Mouse (Mus musculus): ENCODE results near the gene Lrrc19. TPM values are rescaled to one million over a fixed set of nuclear protein-coding genes. Genes with fewer than 3 reads are reported as not detected.
A peak's percentile ranks its signal among the peaks of the same experiment; 100 is the strongest.

Gene Lrrc19
- polyA plus RNA-seq, 1 experiment, result not detected

DNA sequence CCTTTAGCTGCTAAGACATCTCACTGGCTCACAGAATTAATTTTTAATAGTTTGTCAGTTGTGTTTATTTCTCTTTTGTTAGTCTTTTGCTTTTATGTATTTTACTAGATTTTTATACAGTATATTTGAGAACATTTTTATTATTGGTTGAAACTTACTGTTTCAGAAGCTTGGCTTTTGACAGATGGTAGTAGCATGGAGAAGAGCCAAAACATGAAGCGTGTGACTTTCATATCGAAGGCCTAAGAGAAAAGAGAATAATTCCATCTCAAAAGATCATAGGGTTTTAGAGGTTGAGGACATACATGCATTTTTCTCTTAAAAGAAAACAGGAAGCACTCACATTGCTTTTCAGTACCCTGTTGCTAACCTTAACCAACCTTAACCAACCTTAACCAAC lies 6.8 kb downstream of the Lrrc19 start:
- H3K27me3 ChIP-seq (ENCODE audit: control insufficient read depth), result no peaks in the 10 kb centered on the region
- no peak overlapping the region for H3K4me3 ChIP-seq (replicated peaks)
- no peak for TF ChIP-seq GATA1 (IDR thresholded peaks at IDR 0.05; ENCODE audit: low read length)
- TF ChIP-seq TAL1 (IDR thresholded peaks at IDR 0.05; ENCODE audit: low read length), result no peak
- no peaks in the 10 kb centered on the region for H3K4me1 ChIP-seq (ENCODE audit: control insufficient read depth)
- H3K9me3 ChIP-seq (ENCODE audit: control insufficient read depth, low read length), result no peaks in the 10 kb centered on the region
- H3K36me3 ChIP-seq (ENCODE audit: control insufficient read depth), result no peaks in the 10 kb centered on the region

DNA sequence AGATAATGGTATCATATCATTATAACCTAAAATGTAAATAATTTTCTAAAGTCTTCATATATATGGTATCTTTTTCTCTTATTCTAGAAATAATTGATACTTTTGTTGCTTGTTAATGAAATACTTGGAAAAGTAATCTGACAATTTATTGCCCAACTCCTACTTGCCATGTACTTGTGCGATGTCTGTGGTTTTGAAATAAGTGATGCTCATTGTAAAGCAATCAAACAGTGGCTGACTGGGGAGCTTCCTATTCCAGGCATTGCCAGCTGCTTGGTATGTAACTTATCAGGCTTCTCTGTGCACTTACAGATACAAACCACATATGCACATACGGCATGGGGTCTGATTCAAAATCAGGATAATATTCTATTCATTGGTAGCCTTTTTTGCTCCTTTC lies 29.9 kb downstream of the Lrrc19 start:
- no peak for TF ChIP-seq TAL1 (IDR thresholded peaks at IDR 0.05; ENCODE audit: low read length)
- TF ChIP-seq GATA1 (IDR thresholded peaks at IDR 0.05; ENCODE audit: low read length), result no peak
- peaks cover under 1% of the 10 kb centered on the region for H3K4me1 ChIP-seq (ENCODE audit: control insufficient read depth)
- H3K4me3 ChIP-seq (replicated peaks), result no peak overlapping the region
- H3K27me3 ChIP-seq (ENCODE audit: control insufficient read depth), result no peaks in the 10 kb centered on the region
- no peaks in the 10 kb centered on the region for H3K9me3 ChIP-seq (ENCODE audit: control insufficient read depth, low read length)
- H3K36me3 ChIP-seq (ENCODE audit: control insufficient read depth), result no peaks in the 10 kb centered on the region

DNA sequence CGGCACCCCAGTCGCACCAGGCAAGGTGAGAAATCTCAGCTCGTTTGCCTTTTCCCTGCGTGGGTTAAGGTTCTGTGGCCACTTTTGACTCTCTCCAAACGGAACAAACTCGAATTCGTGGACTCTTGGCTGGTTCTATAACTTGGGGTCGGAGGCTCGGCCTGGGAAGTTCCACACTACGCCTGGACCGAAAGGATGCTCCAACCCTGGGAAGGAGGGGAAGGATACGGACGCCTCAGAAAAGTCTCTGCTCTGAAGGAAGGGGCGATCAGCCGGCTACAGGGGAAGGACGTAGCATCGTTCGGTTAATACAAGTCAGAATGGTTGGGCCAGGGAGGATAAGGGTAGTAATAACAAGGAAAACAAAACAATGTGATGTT lies 35.3 kb downstream of the Lrrc19 start:
- no peaks in the 10 kb centered on the region for H3K36me3 ChIP-seq (ENCODE audit: control insufficient read depth)

DNA sequence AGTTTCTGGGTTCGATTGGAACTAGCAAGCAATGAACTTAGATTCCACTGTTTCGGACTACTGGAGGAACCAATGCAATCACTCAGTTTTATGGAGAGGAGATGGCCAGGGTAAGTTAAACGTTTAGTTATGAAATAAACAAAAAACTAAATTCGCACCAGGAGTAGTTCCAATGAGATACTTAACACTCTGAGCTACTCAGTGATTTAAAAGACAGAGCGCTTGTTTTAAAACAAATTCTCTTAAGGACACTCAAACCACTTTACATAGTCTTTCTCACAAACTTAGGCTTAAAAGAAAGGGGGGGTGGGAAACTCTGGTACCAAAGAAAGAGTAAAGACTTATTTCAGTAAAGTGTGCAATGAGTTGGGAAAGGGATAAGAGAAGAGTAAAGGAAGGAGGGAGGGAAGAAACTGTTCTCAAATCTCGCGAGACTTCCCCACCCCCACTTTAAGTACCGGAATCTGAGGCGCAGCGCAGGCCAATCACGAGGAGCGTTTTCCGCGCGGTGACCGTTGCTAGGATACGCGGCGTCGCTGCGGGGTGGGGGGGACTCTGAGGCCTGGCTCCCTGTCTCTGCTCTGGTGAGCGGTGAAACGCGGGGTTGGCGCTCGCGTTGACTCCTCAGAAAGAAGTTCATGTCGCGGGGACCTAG lies 35.8 kb downstream of the Lrrc19 start, which contains the start of gene Ift74:
Gene Ift74 (plus strand): TSS at position 520 of the 655 bp plus-strand sequence.
- Histone ChIP-seq H3K36me3 (ENCODE audit: control insufficient read depth) (no peaks in the 10 kb centered on the region), H3K9me3 (ENCODE audit: control insufficient read depth, low read length) (no peaks in the 10 kb centered on the region), H3K27me3 (ENCODE audit: control insufficient read depth) (no peaks in the 10 kb centered on the region), H3K4me1 (ENCODE audit: control insufficient read depth) (peaks cover 15% of the 10 kb centered on the region), H3K4me3 (replicated peaks) (peak within 1 kb of the TSS; percentile 82)
- TF ChIP-seq TAL1 (IDR thresholded peaks at IDR 0.05; ENCODE audit: low read length), result no peak
- TF ChIP-seq GATA1 (IDR thresholded peaks at IDR 0.05; ENCODE audit: low read length), result no peak

More for the DNA sequence above, 35.3 kb downstream of the Lrrc19 start:
- no peaks in the 10 kb centered on the region for H3K9me3 ChIP-seq (ENCODE audit: control insufficient read depth, low read length)
- no peaks in the 10 kb centered on the region for H3K27me3 ChIP-seq (ENCODE audit: control insufficient read depth)
- TF ChIP-seq GATA1 (IDR thresholded peaks at IDR 0.05; ENCODE audit: low read length) (no peak), TAL1 (IDR thresholded peaks at IDR 0.05; ENCODE audit: low read length) (no peak)
- H3K4me3 ChIP-seq (replicated peaks), result peak overlapping the region; percentile 82
- peaks cover 15% of the 10 kb centered on the region for H3K4me1 ChIP-seq (ENCODE audit: control insufficient read depth)

DNA sequence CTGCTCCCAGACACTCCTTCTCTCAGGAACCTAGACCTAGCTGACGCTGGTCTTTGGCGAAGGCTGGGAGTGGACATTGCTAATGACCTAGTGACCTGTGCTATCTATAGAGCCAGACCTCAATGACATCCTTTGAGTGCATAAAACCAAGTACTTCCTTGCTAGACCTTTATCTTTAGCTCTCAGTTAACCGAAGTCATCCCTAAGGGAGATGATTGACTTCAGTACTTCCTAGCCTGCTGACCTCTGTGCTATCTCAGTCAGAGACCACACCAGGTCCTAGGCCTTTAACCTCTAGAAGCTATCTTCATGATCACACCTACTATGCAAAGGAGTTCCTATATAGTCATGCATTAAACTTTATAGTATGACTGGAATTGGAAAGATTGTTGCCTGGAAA lies 39.6 kb downstream of the Lrrc19 start:
- Histone ChIP-seq H3K4me3 (replicated peaks) (no peak overlapping the region), H3K27me3 (ENCODE audit: control insufficient read depth) (no peaks in the 10 kb centered on the region), H3K36me3 (ENCODE audit: control insufficient read depth) (no peaks in the 10 kb centered on the region), H3K9me3 (ENCODE audit: control insufficient read depth, low read length) (no peaks in the 10 kb centered on the region), H3K4me1 (ENCODE audit: control insufficient read depth) (peaks cover 15% of the 10 kb centered on the region)
- TF ChIP-seq TAL1 (IDR thresholded peaks at IDR 0.05; ENCODE audit: low read length) (no peak), GATA1 (IDR thresholded peaks at IDR 0.05; ENCODE audit: low read length) (no peak)

DNA sequence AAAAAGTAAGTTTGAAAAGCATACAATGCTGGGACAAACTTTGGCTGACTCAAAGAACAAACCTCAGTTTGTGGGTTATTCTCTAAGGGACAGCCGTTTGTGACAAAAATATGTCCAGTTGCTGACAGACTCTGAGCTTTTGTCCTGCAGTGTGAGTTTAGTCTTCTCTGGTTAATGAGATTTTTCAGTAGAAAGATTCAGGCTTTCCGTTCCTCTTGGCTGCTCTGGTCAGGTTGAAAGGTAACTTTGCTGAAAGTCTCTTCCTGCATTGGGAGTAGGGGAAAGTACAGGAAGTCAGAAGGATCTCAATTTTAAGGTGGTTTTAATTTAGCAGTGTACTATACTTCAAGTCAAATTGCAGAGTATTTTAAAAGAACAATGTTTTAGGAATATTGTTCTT lies 44.4 kb downstream of the Lrrc19 start:
- Histone ChIP-seq H3K36me3 (ENCODE audit: control insufficient read depth) (no peaks in the 10 kb centered on the region), H3K4me1 (ENCODE audit: control insufficient read depth) (peaks cover 27% of the 10 kb centered on the region), H3K27me3 (ENCODE audit: control insufficient read depth) (no peaks in the 10 kb centered on the region), H3K4me3 (replicated peaks) (no peak overlapping the region), H3K9me3 (ENCODE audit: control insufficient read depth, low read length) (no peaks in the 10 kb centered on the region)
- TF ChIP-seq GATA1 (IDR thresholded peaks at IDR 0.05; ENCODE audit: low read length) (no peak), TAL1 (IDR thresholded peaks at IDR 0.05; ENCODE audit: low read length) (no peak)

DNA sequence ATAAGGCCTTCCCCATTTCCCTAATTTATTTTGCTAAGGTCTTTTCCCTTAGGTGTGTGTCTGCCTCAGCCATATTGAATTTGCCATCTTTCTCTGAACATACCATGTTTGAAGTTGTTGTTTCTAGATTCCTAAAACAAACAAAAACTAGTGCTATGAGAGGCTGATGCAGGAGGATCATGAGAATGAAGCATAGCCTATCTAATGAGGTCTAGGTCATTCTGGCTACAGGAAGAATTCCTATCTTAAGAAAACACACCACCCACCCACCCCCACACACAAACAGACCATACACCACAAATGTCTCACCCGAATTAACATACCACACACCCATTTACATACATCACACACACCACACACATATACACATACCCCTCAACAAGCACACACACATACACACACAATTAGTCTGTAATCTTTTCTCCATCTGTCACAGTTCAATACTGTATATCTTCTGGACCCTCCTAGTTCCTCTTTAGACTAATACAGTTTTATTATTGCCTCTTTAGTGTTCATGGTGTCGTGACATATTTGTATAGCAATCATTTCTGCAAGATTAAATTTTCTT lies 45.4 kb downstream of the Lrrc19 start:
- Histone ChIP-seq H3K4me3 (replicated peaks) (no peak overlapping the region), H3K27me3 (ENCODE audit: control insufficient read depth) (no peaks in the 10 kb centered on the region), H3K4me1 (ENCODE audit: control insufficient read depth) (peaks cover 27% of the 10 kb centered on the region), H3K36me3 (ENCODE audit: control insufficient read depth) (no peaks in the 10 kb centered on the region), H3K9me3 (ENCODE audit: control insufficient read depth, low read length) (no peaks in the 10 kb centered on the region)
- TF ChIP-seq TAL1 (IDR thresholded peaks at IDR 0.05; ENCODE audit: low read length), result no peak
- no peak for TF ChIP-seq GATA1 (IDR thresholded peaks at IDR 0.05; ENCODE audit: low read length)

DNA sequence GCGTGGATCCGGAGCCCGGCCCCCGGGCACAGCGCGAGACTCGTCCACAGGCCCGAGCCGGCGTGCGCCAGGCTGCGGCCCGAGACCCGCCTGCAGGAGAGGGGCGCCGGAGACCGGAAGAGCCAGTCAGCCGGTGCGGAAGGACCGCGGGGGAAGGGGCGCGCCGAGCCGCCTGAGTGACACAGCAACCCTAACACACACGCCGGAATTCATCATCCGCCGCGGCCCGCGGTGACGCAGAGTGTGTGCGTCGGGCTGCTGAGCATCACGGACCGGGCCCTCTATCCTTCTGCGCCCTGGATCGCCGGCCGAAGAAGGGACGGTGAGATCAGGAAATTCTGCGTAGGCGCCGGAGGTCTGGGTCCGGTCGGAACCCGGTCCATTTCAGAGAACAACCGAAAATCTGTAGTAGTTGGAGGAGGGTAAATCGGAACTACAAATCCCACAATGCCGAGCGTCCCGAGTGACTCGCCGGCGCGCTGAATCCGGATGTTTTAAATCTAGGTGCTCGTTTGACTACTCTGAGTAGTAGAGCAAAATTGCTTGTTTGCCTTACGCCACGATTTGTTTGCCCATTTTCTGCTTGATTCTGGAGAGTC lies 46.8 kb downstream of the Lrrc19 start, which contains the start of gene Plaa:
Gene Plaa (minus strand): TSS at position 214 of the 599 bp plus-strand sequence.
- no peaks in the 10 kb centered on the region for H3K27me3 ChIP-seq (ENCODE audit: control insufficient read depth)
- H3K4me1 ChIP-seq (ENCODE audit: control insufficient read depth), result peaks cover 27% of the 10 kb centered on the region
- H3K36me3 ChIP-seq (ENCODE audit: control insufficient read depth), result no peaks in the 10 kb centered on the region
- peak within 1 kb of the TSS; percentile 78 for H3K4me3 ChIP-seq (replicated peaks)
- H3K9me3 ChIP-seq (ENCODE audit: control insufficient read depth, low read length), result no peaks in the 10 kb centered on the region
- TF ChIP-seq GATA1 (IDR thresholded peaks at IDR 0.05; ENCODE audit: low read length) (no peak), TAL1 (IDR thresholded peaks at IDR 0.05; ENCODE audit: low read length) (no peak)

DNA sequence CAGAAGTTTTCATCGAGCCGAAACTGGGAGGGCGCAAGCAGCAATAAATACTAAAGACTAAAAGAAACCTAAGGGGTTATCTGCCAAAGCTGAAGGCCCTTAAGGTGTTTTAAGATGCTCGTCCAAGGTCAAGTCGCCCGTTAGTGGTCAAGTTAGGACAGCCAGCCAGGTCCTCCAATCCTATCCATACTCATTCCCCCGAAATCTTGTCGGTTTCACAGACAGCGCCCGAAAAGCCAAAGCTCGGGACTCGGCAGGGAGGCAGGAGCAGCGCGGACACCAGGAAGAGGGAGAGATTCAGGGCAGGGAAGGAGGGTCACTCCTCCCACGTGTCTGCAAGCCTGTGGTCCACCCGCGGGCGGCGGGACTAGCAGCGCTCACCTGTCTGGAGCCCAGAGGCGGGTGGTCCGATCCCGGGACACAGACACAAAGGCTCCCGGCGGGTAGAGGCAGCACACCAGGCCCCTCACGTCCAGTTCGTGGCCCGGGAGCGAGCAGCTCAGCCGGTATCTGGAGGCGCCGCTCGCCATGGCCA lies 47.4 kb downstream of the Lrrc19 start:
- TF ChIP-seq TAL1 (IDR thresholded peaks at IDR 0.05; ENCODE audit: low read length), result no peak
- H3K4me1 ChIP-seq (ENCODE audit: control insufficient read depth), result peaks cover 27% of the 10 kb centered on the region
- H3K27me3 ChIP-seq (ENCODE audit: control insufficient read depth), result no peaks in the 10 kb centered on the region
- no peaks in the 10 kb centered on the region for H3K9me3 ChIP-seq (ENCODE audit: control insufficient read depth, low read length)
- H3K4me3 ChIP-seq (replicated peaks), result peak overlapping the region; percentile 78
- H3K36me3 ChIP-seq (ENCODE audit: control insufficient read depth), result no peaks in the 10 kb centered on the region
